Mouse (Mus musculus) neural tube, embryonic 12.5 days (tissue): Measurements from ENCODE around the gene Ntf3. TPM values are rescaled to one million over a fixed set of nuclear protein-coding genes. Genes with fewer than 3 reads are reported as not detected.
A peak's percentile ranks its signal among the peaks of the same experiment; 100 is the strongest.

ENCODE experiments used
- ATAC-seq: fragments of 200-750 bp; cut with Nextera tagmentation; 2 replicates; pipeline ENCODE4 v1.8.0; 2017; ENCODE audit warnings: low read depth, mild to moderate bottlenecking, moderate TSS enrichment, moderate library complexity; ENCODE audit not compliant: low FRiP score
- H3K27ac ChIP-seq: fragments of 300-500 bp; sonication (generic); 2 replicates; pipeline ENCODE4 v1.5.1; 2016
- H3K27me3 ChIP-seq: fragments of 300-500 bp; sonication (generic); replicated peaks from 2 replicates; pipeline ENCODE4 v1.6.1; 2016; ENCODE audit warnings: mild to moderate bottlenecking
- H3K36me3 ChIP-seq: fragments of 300-500 bp; sonication (generic); 2 replicates; pipeline ENCODE4 v1.6.1; 2016; ENCODE audit warnings: mild to moderate bottlenecking
- H3K4me1 ChIP-seq: fragments of 300-500 bp; sonication (generic); 2 replicates; pipeline ENCODE4 v1.6.1; 2016
- H3K4me2 ChIP-seq: fragments of 300-500 bp; sonication (generic); replicated peaks from 2 replicates; pipeline ENCODE4 v1.6.1; 2016; ENCODE audit warnings: mild to moderate bottlenecking
- H3K4me3 ChIP-seq: fragments of 300-500 bp; sonication (generic); 2 replicates; pipeline ENCODE4 v1.5.1; 2016
- H3K9ac ChIP-seq: fragments of 300-500 bp; sonication (generic); 2 replicates; pipeline ENCODE4 v1.6.1; 2016; ENCODE audit warnings: mild to moderate bottlenecking
- H3K9me3 ChIP-seq: fragments of 300-500 bp; sonication (generic); 2 replicates; pipeline ENCODE4 v1.6.1; 2016; ENCODE audit warnings: mild to moderate bottlenecking
- WGBS: fragments of 180-500 bp; shearing (Covaris S2); methylation state at CpG from one replicate; pipeline ENCODE4 v1.1.7; 2016; 5-methylcytosine and 5-hydroxymethylcytosine counted together
- polyA plus RNA-seq: library from polyadenylated mRNA; unstranded; fragments of >200 nt; fragmentation: Nextera tagmentation; extraction: Ambion mirVana; gene quantifications from 2 replicates; pipeline ENCODE4 v1.2.1, GENCODE M21; 2016

Gene Ntf3
- polyA plus RNA-seq, 1 experiment from 2014 or later, result 12.6 TPM

- 70% methylated on average over 2 of the region's 2 CpGs for WGBS
- Histone ChIP-seq H3K4me3 (no peak overlapping the region), H3K27ac (no peak overlapping the region), H3K9me3 (no peaks in the 10 kb centered on the region), H3K27me3 (no peaks in the 10 kb centered on the region), H3K4me1 (no peaks in the 10 kb centered on the region), H3K9ac (no peak overlapping the region), H3K4me2 (no peak overlapping the region), H3K36me3 (no peaks in the 10 kb centered on the region)
- ATAC-seq, result no peak
Measured at GRCm38 (mm10) chr6:126153154-126153553, 13.6 kb downstream of the Ntf3 start.

GRCm38 (mm10) chr6:126143659-126144058 is 23.1 kb downstream of the Ntf3 start:
- Histone ChIP-seq H3K9me3 (no peaks in the 10 kb centered on the region), H3K4me3 (no peak overlapping the region), H3K36me3 (no peaks in the 10 kb centered on the region), H3K27ac (no peak overlapping the region), H3K4me1 (no peaks in the 10 kb centered on the region), H3K4me2 (no peak overlapping the region), H3K9ac (no peak overlapping the region), H3K27me3 (no peaks in the 10 kb centered on the region)
- WGBS, result 66% methylated on average over 5 of the region's 5 CpGs
- ATAC-seq, result no peak

GRCm38 (mm10) chr6:126142741-126143140 is 24.0 kb downstream of the Ntf3 start:
- Histone ChIP-seq H3K4me1 (no peaks in the 10 kb centered on the region), H3K9ac (no peak overlapping the region), H3K27ac (no peak overlapping the region), H3K4me2 (no peak overlapping the region), H3K36me3 (no peaks in the 10 kb centered on the region), H3K27me3 (no peaks in the 10 kb centered on the region), H3K4me3 (no peak overlapping the region), H3K9me3 (no peaks in the 10 kb centered on the region)
- ATAC-seq, result no peak
- 67% methylated on average over 3 of the region's 3 CpGs for WGBS

GRCm38 (mm10) chr6:126142021-126142554 is 24.6 kb downstream of the Ntf3 start:
- Histone ChIP-seq H3K9ac (no peak overlapping the region), H3K9me3 (no peaks in the 10 kb centered on the region), H3K27me3 (no peaks in the 10 kb centered on the region), H3K27ac (no peak overlapping the region), H3K4me1 (no peaks in the 10 kb centered on the region), H3K4me3 (no peak overlapping the region), H3K4me2 (no peak overlapping the region), H3K36me3 (no peaks in the 10 kb centered on the region)
- 79% methylated on average over 8 of the region's 8 CpGs for whole genome bisulfite sequencing
- no peak for ATAC-seq

- Histone ChIP-seq H3K4me1 (no peaks in the 10 kb centered on the region), H3K9ac (no peak overlapping the region), H3K4me2 (no peak overlapping the region), H3K36me3 (no peaks in the 10 kb centered on the region), H3K9me3 (no peaks in the 10 kb centered on the region), H3K27ac (no peak overlapping the region), H3K4me3 (no peak overlapping the region), H3K27me3 (no peaks in the 10 kb centered on the region)
- WGBS, result 63% methylated on average over 13 of the region's 13 CpGs
- no peak for ATAC-seq
Measured at GRCm38 (mm10) chr6:126141472-126141871, 25.2 kb downstream of the Ntf3 start.

GRCm38 (mm10) chr6:126140961-126141360 is 25.7 kb downstream of the Ntf3 start:
- Histone ChIP-seq H3K4me2 (no peak overlapping the region), H3K4me1 (no peaks in the 10 kb centered on the region), H3K27ac (no peak overlapping the region), H3K9ac (no peak overlapping the region), H3K4me3 (no peak overlapping the region), H3K27me3 (no peaks in the 10 kb centered on the region), H3K9me3 (no peaks in the 10 kb centered on the region), H3K36me3 (no peaks in the 10 kb centered on the region)
- ATAC-seq, result no peak
- WGBS, result 89% methylated on average over 6 of the region's 6 CpGs

GRCm38 (mm10) chr6:126140416-126140815 is 26.3 kb downstream of the Ntf3 start:
- H3K36me3 ChIP-seq, result no peaks in the 10 kb centered on the region
- WGBS, result 71% methylated on average over 2 of the region's 2 CpGs
- no peak for ATAC-seq

GRCm38 (mm10) chr6:126134155-126134906 is 32.4 kb downstream of the Ntf3 start:
- peak; percentile 50; the same call in 1 of the 2 replicates for ATAC-seq
- 40% methylated on average over 19 of the region's 19 CpGs for WGBS
- no peak overlapping the region for H3K9ac ChIP-seq
- H3K4me1 ChIP-seq, result 0 out of 2 replicates have a peak, but pooled peaks cover 4% of the 10 kb centered on the region
- H3K9me3 ChIP-seq, result no peaks in the 10 kb centered on the region
- H3K36me3 ChIP-seq, result no peaks in the 10 kb centered on the region
- no peak overlapping the region for H3K27ac ChIP-seq
- H3K4me3 ChIP-seq, result no peak overlapping the region
- H3K4me2 ChIP-seq, result peak overlapping the region; percentile 24; the same call in 1 of the 2 replicates
- no peaks in the 10 kb centered on the region for H3K27me3 ChIP-seq

More at GRCm38 (mm10) chr6:126140416-126140815, 26.3 kb downstream of the Ntf3 start:
- Histone ChIP-seq H3K9ac (no peak overlapping the region), H3K9me3 (no peaks in the 10 kb centered on the region), H3K4me1 (no peaks in the 10 kb centered on the region), H3K4me2 (no peak overlapping the region), H3K27ac (no peak overlapping the region), H3K27me3 (no peaks in the 10 kb centered on the region), H3K4me3 (no peak overlapping the region)

GRCm38 (mm10) chr6:126128238-126128637 is 38.5 kb downstream of the Ntf3 start:
- no peak for ATAC-seq
- WGBS, result 67% methylated on average over 7 of the region's 7 CpGs
- H3K9ac ChIP-seq, result no peak overlapping the region

GRCm38 (mm10) chr6:126118247-126118646 is 48.5 kb downstream of the Ntf3 start:
- H3K4me3 ChIP-seq, result no peak overlapping the region
- no peak overlapping the region for H3K27ac ChIP-seq
- H3K9me3 ChIP-seq, result no peaks in the 10 kb centered on the region
- no peak overlapping the region for H3K4me2 ChIP-seq
- WGBS, result 85% methylated on average over 1 of the region's 1 CpGs
- no peaks in the 10 kb centered on the region for H3K27me3 ChIP-seq
- peaks cover 5% of the 10 kb centered on the region; the same call in 1 of the 2 replicates for H3K4me1 ChIP-seq
- no peak for ATAC-seq
- no peaks in the 10 kb centered on the region for H3K36me3 ChIP-seq
- no peak overlapping the region for H3K9ac ChIP-seq

More at GRCm38 (mm10) chr6:126128238-126128637, 38.5 kb downstream of the Ntf3 start:
- Histone ChIP-seq H3K4me1 (no peaks in the 10 kb centered on the region), H3K36me3 (no peaks in the 10 kb centered on the region), H3K27ac (no peak overlapping the region), H3K4me3 (no peak overlapping the region), H3K9me3 (no peaks in the 10 kb centered on the region), H3K4me2 (no peak overlapping the region), H3K27me3 (no peaks in the 10 kb centered on the region)

- 86% methylated on average over 8 of the region's 8 CpGs for WGBS
- no peak for ATAC-seq
- H3K9me3 ChIP-seq, result no peaks in the 10 kb centered on the region
Measured at GRCm38 (mm10) chr6:126117191-126117590, 49.5 kb downstream of the Ntf3 start.

GRCm38 (mm10) chr6:126114934-126115633 is 51.6 kb downstream of the Ntf3 start:
- no peak for ATAC-seq

More at GRCm38 (mm10) chr6:126117191-126117590, 49.5 kb downstream of the Ntf3 start:
- Histone ChIP-seq H3K27ac (no peak overlapping the region), H3K4me3 (no peak overlapping the region), H3K4me2 (no peak overlapping the region), H3K36me3 (no peaks in the 10 kb centered on the region), H3K4me1 (peaks cover 5% of the 10 kb centered on the region; the same call in 1 of the 2 replicates), H3K9ac (no peak overlapping the region), H3K27me3 (no peaks in the 10 kb centered on the region)

More at GRCm38 (mm10) chr6:126114934-126115633, 51.6 kb downstream of the Ntf3 start:
- Histone ChIP-seq H3K4me2 (no peak overlapping the region), H3K4me1 (peaks cover 5% of the 10 kb centered on the region; the same call in 1 of the 2 replicates), H3K36me3 (no peaks in the 10 kb centered on the region), H3K9me3 (no peaks in the 10 kb centered on the region), H3K27me3 (no peaks in the 10 kb centered on the region), H3K9ac (no peak overlapping the region), H3K4me3 (no peak overlapping the region), H3K27ac (no peak overlapping the region)
- 41% methylated on average over 10 of the region's 10 CpGs for WGBS
